Mouse (Mus musculus): ENCODE data around the gene Dclre1a. TPM values are rescaled to one million over a fixed set of nuclear protein-coding genes. Genes with fewer than 3 reads are reported as not detected.

Dclre1a gene
- polyA plus RNA-seq (2012; rRNA removed), result 8.4 and 9.4 TPM in 2 replicates

GRCm38 (mm10) chr19:56547456-56548229 lies at the start of gene Dclre1a:
TSS of gene Dclre1a (minus strand) at chr19:56548222.
- H3K4me1 ChIP-seq (ENCODE audit: control insufficient read depth, insufficient read depth, low read length), result no peaks in the 10 kb centered on the region
- peak within 1 kb of the TSS; percentile 95 for H3K4me3 ChIP-seq (replicated peaks; ENCODE audit: insufficient read depth, low read depth, low read length)
- TF ChIP-seq CTCF (IDR thresholded peaks at IDR 0.05; ENCODE audit: borderline replicate concordance, insufficient read depth, low read depth, low read length), result no peak
- 0 out of 2 replicates have a peak, but pooled peaks have one; percentile 44 for TF ChIP-seq POLR2A (IDR thresholded peaks at IDR 0.05; ENCODE audit: borderline replicate concordance, insufficient read depth, low read length)
- DNase-seq, result peak; percentile 78 to 83
- WGBS, result 8% methylated on average over 20 of the region's 20 CpGs
- H3K27ac ChIP-seq (ENCODE audit: insufficient read depth, low read length), result peak within 1 kb of the TSS; percentile 77
- no peaks in the 10 kb centered on the region for H3K27me3 ChIP-seq (ENCODE audit: control insufficient read depth, insufficient read depth, low read length)

GRCm38 (mm10) chr19:56592472-56592871 lies 44.5 kb upstream of the Dclre1a start:
- DNase-seq, result no peak
- 92% methylated on average over 9 of the region's 9 CpGs for WGBS
- H3K4me3 ChIP-seq (replicated peaks; ENCODE audit: insufficient read depth, low read depth, low read length), result no peak overlapping the region
- no peak overlapping the region for H3K27ac ChIP-seq (ENCODE audit: insufficient read depth, low read length)
- H3K27me3 ChIP-seq (ENCODE audit: control insufficient read depth, insufficient read depth, low read length), result no peaks in the 10 kb centered on the region
- peaks cover 4% of the 10 kb centered on the region for H3K4me1 ChIP-seq (ENCODE audit: control insufficient read depth, insufficient read depth, low read length)
- TF ChIP-seq CTCF (IDR thresholded peaks at IDR 0.05; ENCODE audit: borderline replicate concordance, insufficient read depth, low read depth, low read length) (no peak), POLR2A (IDR thresholded peaks at IDR 0.05; ENCODE audit: borderline replicate concordance, insufficient read depth, low read length) (no peak)

GRCm38 (mm10) chr19:56590250-56590649 lies 42.2 kb upstream of the Dclre1a start:
- WGBS, result 88% methylated on average over 3 of the region's 3 CpGs
- TF ChIP-seq CTCF (IDR thresholded peaks at IDR 0.05; ENCODE audit: borderline replicate concordance, insufficient read depth, low read depth, low read length) (no peak), POLR2A (IDR thresholded peaks at IDR 0.05; ENCODE audit: borderline replicate concordance, insufficient read depth, low read length) (no peak)
- Histone ChIP-seq H3K4me3 (replicated peaks; ENCODE audit: insufficient read depth, low read depth, low read length) (no peak overlapping the region), H3K27ac (ENCODE audit: insufficient read depth, low read length) (no peak overlapping the region), H3K4me1 (ENCODE audit: control insufficient read depth, insufficient read depth, low read length) (peaks cover 4% of the 10 kb centered on the region), H3K27me3 (ENCODE audit: control insufficient read depth, insufficient read depth, low read length) (no peaks in the 10 kb centered on the region)
- no peak for DNase-seq

- DNase-seq, result no peak
- H3K4me1 ChIP-seq (ENCODE audit: control insufficient read depth, insufficient read depth, low read length), result peaks cover 4% of the 10 kb centered on the region
- no peak overlapping the region for H3K4me3 ChIP-seq (replicated peaks; ENCODE audit: insufficient read depth, low read depth, low read length)
- no peak overlapping the region for H3K27ac ChIP-seq (ENCODE audit: insufficient read depth, low read length)
- no peaks in the 10 kb centered on the region for H3K27me3 ChIP-seq (ENCODE audit: control insufficient read depth, insufficient read depth, low read length)
- TF ChIP-seq CTCF (IDR thresholded peaks at IDR 0.05; ENCODE audit: borderline replicate concordance, insufficient read depth, low read depth, low read length) (no peak), POLR2A (IDR thresholded peaks at IDR 0.05; ENCODE audit: borderline replicate concordance, insufficient read depth, low read length) (no peak)
- WGBS, result 96% methylated on average over 5 of the region's 5 CpGs
Measured at GRCm38 (mm10) chr19:56589455-56589854, 41.4 kb upstream of the Dclre1a start.

GRCm38 (mm10) chr19:56589008-56589407 lies 41.0 kb upstream of the Dclre1a start:
- no peak overlapping the region for H3K27ac ChIP-seq (ENCODE audit: insufficient read depth, low read length)
- DNase-seq, result no peak
- TF ChIP-seq CTCF (IDR thresholded peaks at IDR 0.05; ENCODE audit: borderline replicate concordance, insufficient read depth, low read depth, low read length), result no peak
- no peak for TF ChIP-seq POLR2A (IDR thresholded peaks at IDR 0.05; ENCODE audit: borderline replicate concordance, insufficient read depth, low read length)
- 95% methylated on average over 6 of the region's 6 CpGs for WGBS
- H3K4me1 ChIP-seq (ENCODE audit: control insufficient read depth, insufficient read depth, low read length), result peaks cover 4% of the 10 kb centered on the region
- H3K27me3 ChIP-seq (ENCODE audit: control insufficient read depth, insufficient read depth, low read length), result no peaks in the 10 kb centered on the region
- H3K4me3 ChIP-seq (replicated peaks; ENCODE audit: insufficient read depth, low read depth, low read length), result no peak overlapping the region

GRCm38 (mm10) chr19:56588205-56588626 lies 40.2 kb upstream of the Dclre1a start:
- H3K27me3 ChIP-seq (ENCODE audit: control insufficient read depth, insufficient read depth, low read length), result no peaks in the 10 kb centered on the region
- no peak overlapping the region for H3K4me3 ChIP-seq (replicated peaks; ENCODE audit: insufficient read depth, low read depth, low read length)
- peaks cover 4% of the 10 kb centered on the region for H3K4me1 ChIP-seq (ENCODE audit: control insufficient read depth, insufficient read depth, low read length)
- no peak for TF ChIP-seq CTCF (IDR thresholded peaks at IDR 0.05; ENCODE audit: borderline replicate concordance, insufficient read depth, low read depth, low read length)
- no peak for TF ChIP-seq POLR2A (IDR thresholded peaks at IDR 0.05; ENCODE audit: borderline replicate concordance, insufficient read depth, low read length)
- no peak overlapping the region for H3K27ac ChIP-seq (ENCODE audit: insufficient read depth, low read length)
- WGBS, result 5% methylated on average over 6 of the region's 6 CpGs
- DNase-seq, result peak; percentile 61 to 82

GRCm38 (mm10) chr19:56586320-56586719 lies 38.3 kb upstream of the Dclre1a start:
- no peak for TF ChIP-seq CTCF (IDR thresholded peaks at IDR 0.05; ENCODE audit: borderline replicate concordance, insufficient read depth, low read depth, low read length)
- TF ChIP-seq POLR2A (IDR thresholded peaks at IDR 0.05; ENCODE audit: borderline replicate concordance, insufficient read depth, low read length), result no peak
- Histone ChIP-seq H3K4me3 (replicated peaks; ENCODE audit: insufficient read depth, low read depth, low read length) (no peak overlapping the region), H3K4me1 (ENCODE audit: control insufficient read depth, insufficient read depth, low read length) (peaks cover 4% of the 10 kb centered on the region), H3K27me3 (ENCODE audit: control insufficient read depth, insufficient read depth, low read length) (no peaks in the 10 kb centered on the region), H3K27ac (ENCODE audit: insufficient read depth, low read length) (no peak overlapping the region)
- WGBS, result 73% methylated on average over 8 of the region's 8 CpGs
- no peak for DNase-seq

- H3K27ac ChIP-seq (ENCODE audit: insufficient read depth, low read length), result no peak overlapping the region
- TF ChIP-seq POLR2A (IDR thresholded peaks at IDR 0.05; ENCODE audit: borderline replicate concordance, insufficient read depth, low read length), result no peak
- TF ChIP-seq CTCF (IDR thresholded peaks at IDR 0.05; ENCODE audit: borderline replicate concordance, insufficient read depth, low read depth, low read length), result no peak
- no peak overlapping the region for H3K4me3 ChIP-seq (replicated peaks; ENCODE audit: insufficient read depth, low read depth, low read length)
- WGBS, result 96% methylated on average over 3 of the region's 3 CpGs
- no peak for DNase-seq
- peaks cover 4% of the 10 kb centered on the region for H3K4me1 ChIP-seq (ENCODE audit: control insufficient read depth, insufficient read depth, low read length)
- H3K27me3 ChIP-seq (ENCODE audit: control insufficient read depth, insufficient read depth, low read length), result no peaks in the 10 kb centered on the region
Measured at GRCm38 (mm10) chr19:56584288-56584687, 36.3 kb upstream of the Dclre1a start.

Measured in cerebellum, adult 2 months (tissue).